Mouse (Mus musculus) midbrain, embryonic 14.5 days (tissue): ENCODE data around the gene Ctsm. TPM values are rescaled to one million over a fixed set of nuclear protein-coding genes. Genes with fewer than 3 reads are reported as not detected.
"Not testable (repeated sequence)": the region's sequence is repeated elsewhere in the genome, so short reads cannot be mapped to it uniquely, and the experiment has no call there.

ENCODE experiments used
- ATAC-seq: fragments of 200-750 bp; cut with Nextera tagmentation; 2 replicates; pipeline ENCODE4 v1.8.0; 2017; ENCODE audit warnings: moderate number of reproducible peaks, moderate library complexity; ENCODE audit not compliant: low FRiP score, low TSS enrichment
- DNase-seq: peaks from one replicate; pipeline ENCODE4 v3.0.0-alpha.2; 2015
- H3K27ac ChIP-seq: fragments of 300-500 bp; sonication (generic); replicated peaks from 2 replicates; pipeline ENCODE4 v1.5.1; 2014; ENCODE audit warnings: mild to moderate bottlenecking, low read depth, low read length, moderate library complexity
- H3K27me3 ChIP-seq: fragments of 300-500 bp; sonication (generic); 2 replicates; pipeline ENCODE4 v1.6.1; 2014; ENCODE audit warnings: low read length, control low read depth, mixed read lengths; ENCODE audit not compliant: control insufficient read depth, insufficient read depth
- H3K36me3 ChIP-seq: fragments of 300-500 bp; sonication (generic); 2 replicates; pipeline ENCODE4 v1.6.1; 2014; ENCODE audit warnings: low read length, control low read depth; ENCODE audit not compliant: control insufficient read depth, insufficient read depth
- H3K4me1 ChIP-seq: fragments of 300-500 bp; sonication (generic); 2 replicates; pipeline ENCODE4 v1.6.1; 2014; ENCODE audit warnings: mild to moderate bottlenecking, antibody characterized with exemption, low read length, control low read depth; ENCODE audit not compliant: control insufficient read depth, insufficient read depth
- H3K4me2 ChIP-seq: fragments of 300-500 bp; sonication (generic); 2 replicates; pipeline ENCODE4 v1.6.1; 2014; ENCODE audit warnings: mild to moderate bottlenecking, low read length, moderate library complexity
- H3K4me3 ChIP-seq: fragments of 300-500 bp; sonication (generic); replicated peaks from 2 replicates; pipeline ENCODE4 v1.5.1; 2014; ENCODE audit warnings: low read depth, low read length
- H3K9ac ChIP-seq: fragments of 300-500 bp; sonication (generic); replicated peaks from 2 replicates; pipeline ENCODE4 v1.6.1; 2014; ENCODE audit warnings: mild to moderate bottlenecking, low read length, moderate library complexity
- H3K9me3 ChIP-seq: fragments of 300-500 bp; sonication (generic); 2 replicates; pipeline ENCODE4 v1.6.1; 2016; ENCODE audit warnings: low read length, control low read depth, mixed read lengths; ENCODE audit not compliant: control insufficient read depth
- WGBS: fragments of 180-500 bp; shearing (Covaris S2); extraction: QIAGEN DNeasy Blood & Tissue Kit; methylation state at CpG from one replicate; pipeline ENCODE4 v1.1.7; 2014; 5-methylcytosine and 5-hydroxymethylcytosine counted together
- polyA plus RNA-seq: library from polyadenylated mRNA; unstranded; fragments of >200 nt; fragmentation: Nextera tagmentation; extraction: Ambion mirVana; gene quantifications from 2 replicates; pipeline ENCODE4 v1.2.1, GENCODE M21; 2014

Gene Ctsm
- polyA plus RNA-seq = not detected in 2 replicates

DNA sequence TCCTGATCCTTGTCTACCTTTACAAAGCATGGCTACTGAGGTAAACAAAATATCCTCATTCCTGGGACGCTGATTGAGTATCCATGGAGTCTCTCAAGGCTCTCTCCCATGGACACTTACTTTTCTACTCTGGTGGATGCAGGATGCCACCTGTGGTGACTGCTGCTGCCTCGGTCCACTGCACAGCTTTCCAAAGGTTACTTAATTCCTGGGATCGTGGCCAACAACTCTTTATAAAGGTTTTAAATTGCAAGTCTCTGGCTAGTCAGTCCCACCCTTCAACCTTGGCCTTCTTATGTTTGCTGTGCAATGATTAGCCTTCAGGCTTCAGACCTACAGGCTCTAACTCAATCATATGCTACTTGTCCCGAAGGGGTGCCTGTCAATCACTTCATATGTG is at the start of gene Ctsm:
Ctsm (minus strand) TSS at position 209 of the 400 bp plus-strand sequence.
- H3K4me3 ChIP-seq = no peak within 1 kb of the TSS
- ATAC-seq (no peak), DNase-seq (no peak)
- no peak within 1 kb of the TSS for H3K27ac ChIP-seq
- peaks cover 37% of the 10 kb centered on the region for H3K9me3 ChIP-seq
- H3K36me3 ChIP-seq = no peaks in the 10 kb centered on the region
- H3K4me1 ChIP-seq = no peaks in the 10 kb centered on the region
- H3K9ac ChIP-seq = no peak within 1 kb of the TSS
- 70% methylated on average over 4 of the region's 4 CpGs for WGBS
- no peaks in the 10 kb centered on the region for H3K27me3 ChIP-seq
- H3K4me2 ChIP-seq = no peak within 1 kb of the TSS

- H3K4me3 ChIP-seq = no peak within 1 kb of the TSS
- no peak within 1 kb of the TSS for H3K4me2 ChIP-seq
- no peak for DNase-seq
- no peak within 1 kb of the TSS for H3K27ac ChIP-seq
- no peaks in the 10 kb centered on the region for H3K4me1 ChIP-seq
- peaks cover 25% of the 10 kb centered on the region for H3K9me3 ChIP-seq
- H3K9ac ChIP-seq = no peak within 1 kb of the TSS
- no peak for ATAC-seq
- H3K27me3 ChIP-seq = no peaks in the 10 kb centered on the region
- no peaks in the 10 kb centered on the region for H3K36me3 ChIP-seq
Observed at GRCm38 (mm10) chr13:61570027-61570426, 28.4 kb upstream of the Ctsm start, which contains the start of gene Cts3. TSS of gene Cts3 (minus strand) at chr13:61570127.

- not testable (repeated sequence) for H3K4me1 ChIP-seq
- 33% methylated on average over 1 of the region's 1 CpGs for WGBS
Observed at GRCm38 (mm10) chr13:61568074-61568473, 26.4 kb upstream of the Ctsm start, which contains the start of gene Gm49352. TSS of gene Gm49352 (minus strand) at chr13:61568174.

More at GRCm38 (mm10) chr13:61568074-61568473, 26.4 kb upstream of the Ctsm start, which contains the start of gene Gm49352:
- H3K27ac ChIP-seq, H3K4me2 ChIP-seq, H3K36me3 ChIP-seq, DNase-seq, H3K4me3 ChIP-seq, H3K27me3 ChIP-seq, H3K9ac ChIP-seq, ATAC-seq: not testable (repeated sequence)
- peaks cover 23% of the 10 kb centered on the region for H3K9me3 ChIP-seq

Other genes starting within 250 kb of the Ctsm start
- gene Cts7, start 183.6 kb downstream of the Ctsm start, polyA plus RNA-seq = not detected in 2 replicates
- not detected in 2 replicates for gene Gm49352, start 26.3 kb upstream of the Ctsm start, polyA plus RNA-seq
- gene Cts3, start 28.3 kb upstream of the Ctsm start, polyA plus RNA-seq = not detected in 2 replicates